Mouse (Mus musculus): ENCODE results near the gene Ankrd35. TPM values are rescaled to one million over a fixed set of nuclear protein-coding genes. Genes with fewer than 3 reads are reported as not detected.
"Not testable (repeated sequence)": the region's sequence is repeated elsewhere in the genome, so short reads cannot be mapped to it uniquely, and the experiment has no call there.

Ankrd35 gene
- polyA plus RNA-seq, 1 experiment from 2014 or later = 2.8 TPM

- Histone ChIP-seq H3K27ac (ENCODE audit: low read depth, low read length) (no peak overlapping the region), H3K9me3 (ENCODE audit: control insufficient read depth, low read length) (no peaks in the 10 kb centered on the region), H3K9ac (ENCODE audit: low read depth, low read length) (no peak overlapping the region), H3K27me3 (replicated peaks; ENCODE audit: control insufficient read depth, insufficient read depth, low read length) (no peaks in the 10 kb centered on the region), H3K4me3 (ENCODE audit: low read length) (no peak overlapping the region), H3K36me3 (ENCODE audit: control insufficient read depth, insufficient read depth, low read length) (no peaks in the 10 kb centered on the region), H3K4me1 (ENCODE audit: control insufficient read depth, insufficient read depth, low read depth, low read length) (peaks cover 16% of the 10 kb centered on the region), H3K4me2 (ENCODE audit: low read length) (no peak overlapping the region; the same call in 1 of the 2 replicates)
- ATAC-seq = no peak
- WGBS = 82% methylated on average over 3 of the region's 3 CpGs
Measured at GRCm38 (mm10) chr3:96729403-96729784, 59.5 kb downstream of the Ankrd35 start.

DNA sequence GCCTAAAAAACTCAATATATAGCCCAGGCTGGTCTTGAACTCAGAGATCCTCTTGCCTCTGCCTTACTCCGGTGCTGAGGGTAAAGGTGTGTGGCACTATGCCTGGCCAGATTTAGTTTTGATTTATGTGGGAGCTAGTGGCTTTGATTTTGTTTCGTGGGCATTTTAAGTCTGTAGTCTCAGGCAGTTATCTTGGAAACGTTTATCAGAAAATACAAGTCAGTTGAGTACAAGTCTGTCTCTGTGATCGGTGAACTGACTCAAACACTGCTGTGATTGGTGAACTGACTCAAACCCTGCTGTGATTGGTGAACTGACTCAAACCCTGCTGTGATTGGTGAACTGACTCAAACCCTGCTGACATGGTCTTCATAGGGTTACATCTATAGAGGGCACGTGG lies 60.9 kb downstream of the Ankrd35 start:
- no peak overlapping the region for H3K4me3 ChIP-seq (ENCODE audit: low read length)
- H3K4me1 ChIP-seq (ENCODE audit: control insufficient read depth, insufficient read depth, low read depth, low read length) = peaks cover 16% of the 10 kb centered on the region
- no peak overlapping the region for H3K9ac ChIP-seq (ENCODE audit: low read depth, low read length)
- H3K9me3 ChIP-seq (ENCODE audit: control insufficient read depth, low read length) = no peaks in the 10 kb centered on the region
- WGBS = 68% methylated on average over 5 of the region's 5 CpGs
- H3K27me3 ChIP-seq (replicated peaks; ENCODE audit: control insufficient read depth, insufficient read depth, low read length) = no peaks in the 10 kb centered on the region
- H3K36me3 ChIP-seq (ENCODE audit: control insufficient read depth, insufficient read depth, low read length) = no peaks in the 10 kb centered on the region
- no peak overlapping the region for H3K4me2 ChIP-seq (ENCODE audit: low read length)
- no peak overlapping the region for H3K27ac ChIP-seq (ENCODE audit: low read depth, low read length)
- no peak for ATAC-seq

DNA sequence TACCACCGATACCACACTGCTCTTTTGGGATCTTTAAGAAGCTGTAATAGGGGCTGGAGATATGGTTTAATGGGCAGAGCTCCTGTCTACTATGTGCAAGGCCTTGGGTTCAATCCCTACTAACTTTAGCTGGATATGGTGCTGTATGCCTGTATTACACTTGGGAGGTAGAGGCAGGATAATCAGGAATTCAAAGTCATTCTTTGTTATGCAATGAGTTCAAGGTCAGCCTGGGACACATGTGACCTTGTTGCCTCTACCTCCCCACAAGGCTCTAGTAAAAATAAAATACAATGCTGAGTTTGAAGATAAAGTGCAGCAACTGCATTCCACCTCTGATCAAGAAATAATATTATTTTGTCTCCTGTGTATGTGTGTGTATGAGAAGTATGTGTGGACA lies 64.1 kb downstream of the Ankrd35 start:
- Histone ChIP-seq H3K4me3 (ENCODE audit: low read length) (no peak overlapping the region), H3K9me3 (ENCODE audit: control insufficient read depth, low read length) (no peaks in the 10 kb centered on the region), H3K4me2 (ENCODE audit: low read length) (no peak overlapping the region), H3K9ac (ENCODE audit: low read depth, low read length) (no peak overlapping the region), H3K27me3 (replicated peaks; ENCODE audit: control insufficient read depth, insufficient read depth, low read length) (no peaks in the 10 kb centered on the region), H3K36me3 (ENCODE audit: control insufficient read depth, insufficient read depth, low read length) (no peaks in the 10 kb centered on the region), H3K4me1 (ENCODE audit: control insufficient read depth, insufficient read depth, low read depth, low read length) (peaks cover 6% of the 10 kb centered on the region), H3K27ac (ENCODE audit: low read depth, low read length) (no peak overlapping the region)
- ATAC-seq = no peak
- WGBS = 100% methylated on average over 1 of the region's 1 CpGs

GRCm38 (mm10) chr3:96735200-96735599 lies 65.3 kb downstream of the Ankrd35 start:
- Histone ChIP-seq H3K9ac (ENCODE audit: low read depth, low read length) (no peak overlapping the region), H3K4me2 (ENCODE audit: low read length) (no peak overlapping the region), H3K4me3 (ENCODE audit: low read length) (no peak overlapping the region), H3K27ac (ENCODE audit: low read depth, low read length) (no peak overlapping the region), H3K27me3 (replicated peaks; ENCODE audit: control insufficient read depth, insufficient read depth, low read length) (no peaks in the 10 kb centered on the region), H3K9me3 (ENCODE audit: control insufficient read depth, low read length) (no peaks in the 10 kb centered on the region), H3K4me1 (ENCODE audit: control insufficient read depth, insufficient read depth, low read depth, low read length) (no peaks in the 10 kb centered on the region), H3K36me3 (ENCODE audit: control insufficient read depth, insufficient read depth, low read length) (no peaks in the 10 kb centered on the region)
- WGBS = 83% methylated on average over 2 of the region's 2 CpGs
- no peak for ATAC-seq

DNA sequence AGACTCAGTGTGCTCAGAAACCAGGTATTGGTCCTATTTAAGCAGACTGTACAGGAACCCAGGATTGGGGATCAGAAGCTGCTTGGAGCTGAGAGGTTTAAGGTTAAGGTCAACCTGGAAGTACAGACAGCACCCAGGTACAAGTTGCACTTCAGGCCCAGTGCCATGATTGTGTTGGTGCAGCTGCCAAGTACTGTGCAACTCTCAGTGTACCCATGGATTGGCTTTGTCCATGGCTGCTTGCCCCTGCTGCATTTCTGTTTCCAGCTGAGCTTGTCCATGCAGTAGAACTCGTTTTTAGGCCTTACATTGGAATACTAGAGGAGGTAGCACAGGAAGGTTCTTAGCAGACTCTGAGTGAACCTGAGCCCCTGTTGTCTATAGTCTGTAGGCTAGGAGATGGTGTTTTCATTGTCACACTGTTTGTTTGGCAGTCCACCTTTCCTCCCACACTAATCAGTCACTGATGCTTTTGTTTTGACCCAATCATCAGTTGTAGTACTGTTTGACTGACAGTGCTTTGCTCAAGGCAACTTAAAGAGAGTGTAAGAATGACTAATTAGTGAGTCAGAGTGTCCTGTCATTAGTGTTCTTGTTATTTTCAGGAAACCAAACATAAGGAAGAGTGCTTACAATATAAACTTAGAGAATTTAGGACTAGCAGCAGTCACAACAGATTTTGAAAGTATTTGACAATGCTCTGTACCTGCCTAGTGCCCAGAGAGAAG lies 67.2 kb downstream of the Ankrd35 start:
- Histone ChIP-seq H3K27ac (ENCODE audit: low read depth, low read length) (no peak overlapping the region), H3K4me3 (ENCODE audit: low read length) (no peak overlapping the region), H3K36me3 (ENCODE audit: control insufficient read depth, insufficient read depth, low read length) (no peaks in the 10 kb centered on the region), H3K9ac (ENCODE audit: low read depth, low read length) (no peak overlapping the region), H3K4me2 (ENCODE audit: low read length) (no peak overlapping the region), H3K9me3 (ENCODE audit: control insufficient read depth, low read length) (no peaks in the 10 kb centered on the region), H3K27me3 (replicated peaks; ENCODE audit: control insufficient read depth, insufficient read depth, low read length) (no peaks in the 10 kb centered on the region), H3K4me1 (ENCODE audit: control insufficient read depth, insufficient read depth, low read depth, low read length) (no peaks in the 10 kb centered on the region)
- 53% methylated on average over 1 of the region's 1 CpGs for WGBS
- no peak for ATAC-seq

DNA sequence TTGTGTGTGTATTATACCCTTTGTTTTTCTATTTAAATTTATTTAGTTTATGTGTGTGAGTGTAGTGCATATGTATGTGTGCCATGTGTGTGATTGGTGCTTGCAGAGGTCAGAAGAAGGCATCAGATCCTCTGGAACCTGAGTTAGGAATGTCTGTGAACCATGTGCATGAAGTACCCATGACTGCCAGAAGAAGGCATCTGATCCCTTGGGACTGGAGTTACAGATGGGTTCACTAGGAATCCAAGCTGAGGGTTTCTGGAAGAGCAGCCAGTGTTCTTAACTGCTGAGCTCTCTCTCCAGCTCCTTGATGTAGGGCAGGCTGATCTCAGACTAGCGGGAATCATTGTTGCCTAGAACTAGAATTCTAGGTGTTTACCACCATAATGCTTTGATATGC lies 68.1 kb downstream of the Ankrd35 start:
- no peak overlapping the region for H3K4me2 ChIP-seq (ENCODE audit: low read length)
- ATAC-seq = no peak

DNA sequence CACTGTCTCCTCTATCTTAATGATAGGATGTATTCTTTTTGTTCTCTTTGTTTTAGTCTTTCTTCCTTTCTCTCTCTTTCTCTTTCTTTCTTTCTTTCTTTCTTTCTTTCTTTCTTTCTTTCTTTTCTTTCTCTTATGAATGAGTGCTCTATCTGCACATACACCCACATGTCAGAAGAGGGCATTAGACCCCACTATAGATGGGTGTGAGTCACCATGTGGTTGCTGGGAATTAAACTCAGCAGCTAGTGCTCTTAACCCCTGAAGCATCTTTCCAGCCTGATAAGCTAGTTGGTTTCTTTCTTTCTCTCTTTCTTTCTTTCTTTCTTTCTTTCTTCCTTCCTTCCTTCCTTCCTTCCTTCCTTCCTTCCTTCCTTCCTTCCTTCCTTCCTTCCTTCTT lies 70.3 kb downstream of the Ankrd35 start:
- not testable (repeated sequence) for H3K27ac ChIP-seq (ENCODE audit: low read depth, low read length); H3K9ac ChIP-seq (ENCODE audit: low read depth, low read length); H3K36me3 ChIP-seq (ENCODE audit: control insufficient read depth, insufficient read depth, low read length); H3K27me3 ChIP-seq (replicated peaks; ENCODE audit: control insufficient read depth, insufficient read depth, low read length); ATAC-seq; H3K4me2 ChIP-seq (ENCODE audit: low read length); H3K9me3 ChIP-seq (ENCODE audit: control insufficient read depth, low read length); H3K4me1 ChIP-seq (ENCODE audit: control insufficient read depth, insufficient read depth, low read depth, low read length); H3K4me3 ChIP-seq (ENCODE audit: low read length)

More for the DNA sequence above, 68.1 kb downstream of the Ankrd35 start:
- H3K27ac ChIP-seq (ENCODE audit: low read depth, low read length) = no peak overlapping the region
- no peaks in the 10 kb centered on the region for H3K36me3 ChIP-seq (ENCODE audit: control insufficient read depth, insufficient read depth, low read length)
- no peak overlapping the region for H3K9ac ChIP-seq (ENCODE audit: low read depth, low read length)
- 82% methylated on average over 1 of the region's 1 CpGs for WGBS
- no peaks in the 10 kb centered on the region for H3K9me3 ChIP-seq (ENCODE audit: control insufficient read depth, low read length)
- no peaks in the 10 kb centered on the region for H3K27me3 ChIP-seq (replicated peaks; ENCODE audit: control insufficient read depth, insufficient read depth, low read length)
- H3K4me1 ChIP-seq (ENCODE audit: control insufficient read depth, insufficient read depth, low read depth, low read length) = no peaks in the 10 kb centered on the region
- no peak overlapping the region for H3K4me3 ChIP-seq (ENCODE audit: low read length)

Other genes starting within 250 kb of the Ankrd35 start
- not detected in 2 replicates for gene BC107364, start 217.8 kb upstream of the Ankrd35 start, polyA plus RNA-seq (2015; fragmentation: Nextera tagmentation; extraction: Ambion mirVana)
- 3.3 and 3.5 TPM in 2 replicates for gene Hfe2, start 145.0 kb upstream of the Ankrd35 start, polyA plus RNA-seq (2015; fragmentation: Nextera tagmentation; extraction: Ambion mirVana)
- gene Txnip, start 112.2 kb upstream of the Ankrd35 start, polyA plus RNA-seq (2015; fragmentation: Nextera tagmentation; extraction: Ambion mirVana) = 51.0 and 53.6 TPM in 2 replicates
- gene Gm16253, start 93.1 kb upstream of the Ankrd35 start, polyA plus RNA-seq (2015; fragmentation: Nextera tagmentation; extraction: Ambion mirVana) = 1.0 and 1.9 TPM in 2 replicates
- 31.0 and 33.3 TPM in 2 replicates for gene Polr3gl, start 76.0 kb upstream of the Ankrd35 start, polyA plus RNA-seq (2015; fragmentation: Nextera tagmentation; extraction: Ambion mirVana)
- gene Ankrd34a, start 73.5 kb upstream of the Ankrd35 start, polyA plus RNA-seq (2015; fragmentation: Nextera tagmentation; extraction: Ambion mirVana) = 21.5 and 23.9 TPM in 2 replicates
- gene Lix1l, start 69.0 kb upstream of the Ankrd35 start, polyA plus RNA-seq (2015; fragmentation: Nextera tagmentation; extraction: Ambion mirVana) = 5.1 and 5.8 TPM in 2 replicates
- 110 and 113 TPM in 2 replicates for gene Rbm8a, start 40.2 kb upstream of the Ankrd35 start, polyA plus RNA-seq (2015; fragmentation: Nextera tagmentation; extraction: Ambion mirVana)
- 62.4 and 66.2 TPM in 2 replicates for gene Pex11b, start 34.8 kb upstream of the Ankrd35 start, polyA plus RNA-seq (2015; fragmentation: Nextera tagmentation; extraction: Ambion mirVana)
- 0.06 and 0.10 TPM in 2 replicates for gene Gm42957, start 34.7 kb upstream of the Ankrd35 start, polyA plus RNA-seq (2015; fragmentation: Nextera tagmentation; extraction: Ambion mirVana)
- 0.85 and 1.1 TPM in 2 replicates for gene Itga10, start 24.5 kb upstream of the Ankrd35 start, polyA plus RNA-seq (2015; fragmentation: Nextera tagmentation; extraction: Ambion mirVana)
- 43.4 and 44.3 TPM in 2 replicates for gene Pias3, start 26.3 kb downstream of the Ankrd35 start, polyA plus RNA-seq (2015; fragmentation: Nextera tagmentation; extraction: Ambion mirVana)
- 20.4 and 22.4 TPM in 2 replicates for gene Nudt17, start 38.4 kb downstream of the Ankrd35 start, polyA plus RNA-seq (2015; fragmentation: Nextera tagmentation; extraction: Ambion mirVana)
- 31.4 and 33.7 TPM in 2 replicates for gene Polr3c, start 57.5 kb downstream of the Ankrd35 start, polyA plus RNA-seq (2015; fragmentation: Nextera tagmentation; extraction: Ambion mirVana)
- gene Rnf115, start 57.5 kb downstream of the Ankrd35 start, polyA plus RNA-seq (2015; fragmentation: Nextera tagmentation; extraction: Ambion mirVana) = 72.2 and 82.0 TPM in 2 replicates
- gene Pdzk1, start 159.2 kb downstream of the Ankrd35 start, polyA plus RNA-seq (2015; fragmentation: Nextera tagmentation; extraction: Ambion mirVana) = 0.15 and 0.32 TPM in 2 replicates
- gene Cd160, start 159.2 kb downstream of the Ankrd35 start, polyA plus RNA-seq (2015; fragmentation: Nextera tagmentation; extraction: Ambion mirVana) = 0.16 and 0.21 TPM in 2 replicates
- 2.1 and 3.3 TPM in 2 replicates for gene Gja5, start 234.6 kb downstream of the Ankrd35 start, polyA plus RNA-seq (2015; fragmentation: Nextera tagmentation; extraction: Ambion mirVana)
- gene Gpr89, start 235.2 kb downstream of the Ankrd35 start, polyA plus RNA-seq (2015; fragmentation: Nextera tagmentation; extraction: Ambion mirVana) = 35.1 and 41.1 TPM in 2 replicates